Mouse (Mus musculus) spleen, adult 2 months (tissue): ENCODE measurements around the gene Gm5901.

Experiments used
- CTCF ChIP-seq: fragments of 200-500 bp; IDR thresholded peaks from 2 replicates; pipeline ENCODE4 v1.5.1; 2011; ENCODE audit warnings: mild to moderate bottlenecking, inconsistent platforms; ENCODE audit not compliant: insufficient read depth, insufficient read length, insufficient replicate concordance; ENCODE audit errors: extremely low read depth
- POLR2A ChIP-seq: fragments of 200-500 bp; IDR thresholded peaks from 2 replicates; pipeline ENCODE4 v1.6.1; 2011; ENCODE audit warnings: low read depth, low read length, inconsistent platforms

DNA sequence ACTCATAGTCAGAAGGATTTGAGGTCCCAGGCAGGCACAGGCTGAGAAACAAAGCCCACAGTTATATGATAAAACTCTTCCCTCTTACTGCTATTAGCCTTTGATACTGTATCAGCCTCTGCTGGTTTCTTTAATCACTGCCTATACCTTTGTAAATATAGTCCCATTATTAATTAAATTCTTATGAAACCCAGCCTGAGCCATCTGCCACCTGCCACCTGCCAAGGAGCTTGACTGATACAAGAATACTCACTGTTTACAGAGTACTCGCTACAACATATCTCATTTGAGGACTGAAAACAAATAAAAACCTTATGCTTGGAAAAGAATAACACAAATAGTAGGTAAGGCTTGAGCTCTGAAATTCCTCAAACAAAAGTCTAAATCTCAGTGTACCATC, 19.8 kb downstream of the Gm5901 start:
- TF ChIP-seq POLR2A (no peak), CTCF (no peak)
